In genomic region chr4:119115611-119116070, GRCm38 (mm10) we compare ENCODE assay signal across 11 mouse cellular contexts. TPM values are rescaled to one million over a fixed set of nuclear protein-coding genes. Genes with fewer than 3 reads are reported as not detected.
A peak's percentile ranks its signal among the peaks of the same experiment; 100 is the strongest.
DNase-seq lines count a peak whose midpoint lies in the region; ATAC-seq and TF ChIP-seq lines count a peak whose summit lies in the region.
"Had no signal": no experiment of that assay in that cellular context is flagged by ENCODE, and none has a peak within 500 bp of the region (broad histone marks: within the 10 kb centered on the region; RNA-seq: fewer than 3 reads in every experiment).

No protein-coding gene starts in this region.

- no peak for TF ChIP-seq EP300 in stomach, postnatal 0 days (optimal IDR thresholded peaks at IDR 0.05)

- H3K36me3 ChIP-seq in neural tube, embryonic 13.5 days = peaks cover 5% of the 10 kb centered on the region
- H3K36me3 ChIP-seq in stomach, postnatal 0 days (ENCODE audit: control insufficient read depth, insufficient read depth, low read length) = peaks cover 2% of the 10 kb centered on the region; the same call in 1 of the 2 replicates

- H3K9ac ChIP-seq in neural tube, embryonic 13.5 days = 0 out of 2 replicates have a peak overlapping the region, but pooled peaks have one; percentile 22
- no peak overlapping the region for H3K9ac ChIP-seq in stomach, postnatal 0 days (ENCODE audit: low read length)
- H3K9ac ChIP-seq: forebrain, embryonic 15.5 days had no signal

- DNase-seq in neural tube, embryonic 10.5 days (ENCODE audit: extremely low spot score, low spot score) = no peak
- DNase-seq in heart, postnatal 14 days = peak; percentile 42 to 56
- DNase-seq in kidney, postnatal 4 days = peak; percentile 32 to 33
- DNase-seq in stomach, postnatal 0 days (ENCODE audit: low spot score) = peak; percentile 68
- no peak for DNase-seq in spleen, postnatal 10 days (ENCODE audit: low spot score in 2 of 2)
- DNase-seq in cerebellum, adult 9-11 months = no peak
- no peak for DNase-seq in thymus, adult 18-20 months
- DNase-seq: left cerebral cortex, postnatal 4 days; right cerebral cortex, postnatal 14 days had no signal

- ATAC-seq in neural tube, embryonic 13.5 days (ENCODE audit: low read depth) = no peak
- peak; percentile 76 for ATAC-seq in stomach, postnatal 0 days (ENCODE audit: low FRiP score, low TSS enrichment)
- ATAC-seq: forebrain, embryonic 15.5 days had no signal

- intact Hi-C loops in heart, postnatal 14 days (cut with DNase I) = no loop called here

- no peak overlapping the region for H3K4me2 ChIP-seq in neural tube, embryonic 13.5 days
- no peak overlapping the region for H3K4me2 ChIP-seq in stomach, postnatal 0 days (replicated peaks; ENCODE audit: low read depth)
- H3K4me2 ChIP-seq: forebrain, embryonic 15.5 days had no signal

- no peak overlapping the region for H3K27ac ChIP-seq in neural tube, embryonic 13.5 days (replicated peaks)
- peak overlapping the region; percentile 79 for H3K27ac ChIP-seq in stomach, postnatal 0 days (replicated peaks)
- H3K27ac ChIP-seq: forebrain, embryonic 15.5 days had no signal

- no peaks in the 10 kb centered on the region for H3K27me3 ChIP-seq in neural tube, embryonic 13.5 days
- no peaks in the 10 kb centered on the region for H3K27me3 ChIP-seq in stomach, postnatal 0 days (ENCODE audit: control insufficient read depth, insufficient read depth, low read length)
- H3K27me3 ChIP-seq: forebrain, embryonic 15.5 days had no signal

- peaks cover 42% of the 10 kb centered on the region for H3K4me1 ChIP-seq in neural tube, embryonic 13.5 days (replicated peaks)
- H3K4me1 ChIP-seq in stomach, postnatal 0 days (replicated peaks; ENCODE audit: control insufficient read depth, insufficient read depth) = peaks cover 21% of the 10 kb centered on the region

- no peak overlapping the region for H3K4me3 ChIP-seq in neural tube, embryonic 13.5 days
- H3K4me3 ChIP-seq in stomach, postnatal 0 days (ENCODE audit: low read depth, low read length) = no peak overlapping the region
- H3K4me3 ChIP-seq: forebrain, embryonic 15.5 days had no signal

- 43% methylated on average over 6 of the region's 6 CpGs for WGBS in neural tube, embryonic 13.5 days
- WGBS in stomach, postnatal 0 days = 43% methylated on average over 6 of the region's 6 CpGs

- H3K9me3 ChIP-seq in neural tube, embryonic 13.5 days = no peaks in the 10 kb centered on the region
- H3K9me3 ChIP-seq in stomach, postnatal 0 days (ENCODE audit: control insufficient read depth, low read length) = no peaks in the 10 kb centered on the region
- H3K9me3 ChIP-seq: forebrain, embryonic 15.5 days had no signal

- no peak for TF ChIP-seq CTCF in stomach, postnatal 0 days (IDR thresholded peaks at IDR 0.05; ENCODE audit: low read depth)

RNA-seq across cellular contexts. Expression of gene Slc2a1, which starts 7.1 kb away (rescaled TPM):
- polyA plus RNA-seq in neural tube, embryonic 13.5 days (2015; fragmentation: Nextera tagmentation; extraction: Ambion mirVana) = 90.4 and 107 TPM in 2 replicates
- total RNA-seq in heart, postnatal 14 days (2021) = 1 to 10 TPM; 6.2 to 8.5 TPM
- 36.9 and 39.8 TPM in 2 replicates for polyA plus RNA-seq in stomach, postnatal 0 days (2015; fragmentation: Nextera tagmentation; extraction: Ambion mirVana)

RNA-seq across cellular contexts. Expression of gene Zfp691, which starts 58.4 kb away (rescaled TPM):
- 7.8 and 10.1 TPM in 2 replicates for polyA plus RNA-seq in neural tube, embryonic 13.5 days (2015; fragmentation: Nextera tagmentation; extraction: Ambion mirVana)
- 10 to 100 TPM; 18.7 to 20.2 TPM for total RNA-seq in heart, postnatal 14 days (2021)
- 3.7 and 4.1 TPM in 2 replicates for polyA plus RNA-seq in stomach, postnatal 0 days (2015; fragmentation: Nextera tagmentation; extraction: Ambion mirVana)

Comparison
In these comparisons a context has a peak if more than half of its experiments do, and no peak if none do; other contexts are left out.
1. DNase-seq: peak in heart, postnatal 14 days (2 of 2), kidney, postnatal 4 days (2 of 2) and stomach, postnatal 0 days (single experiment); none in neural tube, embryonic 10.5 days (single experiment), spleen, postnatal 10 days (0 of 2), cerebellum, adult 9-11 months (single experiment) and thymus, adult 18-20 months (0 of 2).